Mouse (Mus musculus): ENCODE measurements around the gene Edar. TPM values are rescaled to one million over a fixed set of nuclear protein-coding genes. Genes with fewer than 3 reads are reported as not detected.

Gene Edar
- polyA plus RNA-seq, 1 experiment, result 0.44 TPM

DNA sequence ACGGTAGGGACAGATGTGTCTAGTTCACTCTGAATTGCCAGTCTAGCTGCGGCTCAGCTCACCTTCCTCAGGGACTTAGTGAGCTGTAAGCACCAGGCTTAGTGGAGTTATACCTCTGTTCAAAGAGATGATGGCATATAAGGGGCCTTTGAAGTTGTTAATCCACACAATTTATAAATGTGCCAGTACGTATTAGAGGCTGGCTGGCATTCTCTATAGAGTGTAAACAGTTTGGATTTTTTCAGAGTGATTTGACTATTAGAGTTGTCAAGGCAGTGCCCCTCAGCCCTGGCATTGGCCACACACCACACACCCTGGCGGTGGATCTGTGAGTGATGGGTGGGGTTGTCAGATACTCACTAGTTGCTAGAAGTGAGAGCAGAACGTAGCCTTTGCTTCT lies 58.9 kb downstream of the Edar start:
- H3K4me3 ChIP-seq (ENCODE audit: control insufficient read depth, low read depth, low read length), result no peak overlapping the region
- H3K4me1 ChIP-seq (ENCODE audit: control insufficient read depth, insufficient read depth, low read length), result no peaks in the 10 kb centered on the region
- H3K36me3 ChIP-seq (ENCODE audit: control insufficient read depth, insufficient read depth, low read length), result no peaks in the 10 kb centered on the region
- no peaks in the 10 kb centered on the region for H3K27me3 ChIP-seq (ENCODE audit: control insufficient read depth, insufficient read depth, low read length)
- H3K27ac ChIP-seq (ENCODE audit: control insufficient read depth, insufficient read depth, low read depth, low read length), result no peak overlapping the region
- TF ChIP-seq POLR2A (IDR thresholded peaks at IDR 0.05; ENCODE audit: control insufficient read depth, low read depth, low read length) (no peak), CTCF (IDR thresholded peaks at IDR 0.05; ENCODE audit: control insufficient read depth, insufficient read depth, insufficient replicate concordance, low read depth, low read length) (no peak)

DNA sequence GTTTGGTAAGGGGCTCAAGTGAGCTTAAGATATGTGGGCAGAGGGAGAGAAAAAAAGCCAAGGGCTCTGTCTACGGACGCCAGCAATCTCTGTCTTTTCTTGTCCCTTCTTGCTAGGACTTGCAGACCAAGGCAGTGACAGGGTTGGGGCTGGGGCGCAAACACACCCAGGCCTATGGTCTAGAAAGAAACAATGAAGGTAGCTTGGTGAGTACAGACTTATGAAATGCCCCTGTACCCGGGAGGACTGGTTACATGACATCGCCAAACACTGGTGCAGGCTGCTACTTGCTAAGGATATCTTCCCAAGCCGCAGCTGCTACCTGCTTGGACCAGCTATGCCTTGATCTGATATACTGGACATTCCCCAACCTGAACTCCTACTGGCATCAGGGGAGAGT lies 60.9 kb downstream of the Edar start:
- no peaks in the 10 kb centered on the region for H3K36me3 ChIP-seq (ENCODE audit: control insufficient read depth, insufficient read depth, low read length)
- H3K4me3 ChIP-seq (ENCODE audit: control insufficient read depth, low read depth, low read length), result no peak overlapping the region
- no peaks in the 10 kb centered on the region for H3K4me1 ChIP-seq (ENCODE audit: control insufficient read depth, insufficient read depth, low read length)
- no peaks in the 10 kb centered on the region for H3K27me3 ChIP-seq (ENCODE audit: control insufficient read depth, insufficient read depth, low read length)
- TF ChIP-seq CTCF (IDR thresholded peaks at IDR 0.05; ENCODE audit: control insufficient read depth, insufficient read depth, insufficient replicate concordance, low read depth, low read length) (no peak), POLR2A (IDR thresholded peaks at IDR 0.05; ENCODE audit: control insufficient read depth, low read depth, low read length) (no peak)
- H3K27ac ChIP-seq (ENCODE audit: control insufficient read depth, insufficient read depth, low read depth, low read length), result no peak overlapping the region

DNA sequence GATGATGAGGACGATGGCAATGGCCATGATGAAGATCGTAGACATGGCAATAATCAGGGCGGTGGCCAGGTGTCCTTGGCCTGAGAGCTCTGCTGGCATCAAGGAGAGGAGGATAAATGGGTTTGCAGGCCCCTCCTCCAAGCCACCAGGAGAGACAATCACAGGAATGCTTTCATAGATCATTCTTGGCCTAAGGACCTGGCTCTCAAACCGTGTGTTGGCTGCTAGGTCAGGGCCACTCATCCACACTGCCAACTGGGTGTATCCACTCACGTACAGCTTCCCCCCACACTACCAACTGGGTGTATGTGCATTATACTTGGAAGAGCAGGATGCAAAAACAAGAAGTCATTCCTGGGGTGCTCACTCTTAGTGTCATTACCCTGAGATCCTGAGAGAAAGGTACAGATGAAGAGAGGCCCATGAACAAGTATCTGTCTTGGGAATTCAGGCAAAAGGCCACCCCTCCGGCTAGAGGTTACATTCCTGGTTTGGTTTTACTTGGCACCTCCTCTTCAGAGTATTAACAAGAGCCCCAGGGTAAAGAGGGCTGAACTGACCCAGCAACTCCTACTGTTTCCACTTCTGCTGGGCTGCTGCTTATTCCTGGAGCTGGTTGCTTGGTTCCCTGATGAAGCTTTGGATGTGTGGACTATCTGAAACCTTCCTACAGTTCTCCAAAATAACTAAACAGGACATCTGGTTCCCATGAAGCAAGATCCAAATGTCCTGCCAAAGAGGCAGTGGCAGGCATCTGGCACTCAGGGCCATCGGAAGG lies 64.8 kb downstream of the Edar start:
- no peaks in the 10 kb centered on the region for H3K36me3 ChIP-seq (ENCODE audit: control insufficient read depth, insufficient read depth, low read length)
- H3K27me3 ChIP-seq (ENCODE audit: control insufficient read depth, insufficient read depth, low read length), result no peaks in the 10 kb centered on the region
- TF ChIP-seq CTCF (IDR thresholded peaks at IDR 0.05; ENCODE audit: control insufficient read depth, insufficient read depth, insufficient replicate concordance, low read depth, low read length) (no peak), POLR2A (IDR thresholded peaks at IDR 0.05; ENCODE audit: control insufficient read depth, low read depth, low read length) (no peak)
- 0 out of 2 replicates have a peak overlapping the region, but pooled peaks have one; percentile 31 for H3K27ac ChIP-seq (ENCODE audit: control insufficient read depth, insufficient read depth, low read depth, low read length)
- H3K4me3 ChIP-seq (ENCODE audit: control insufficient read depth, low read depth, low read length), result no peak overlapping the region
- no peaks in the 10 kb centered on the region for H3K4me1 ChIP-seq (ENCODE audit: control insufficient read depth, insufficient read depth, low read length)

DNA sequence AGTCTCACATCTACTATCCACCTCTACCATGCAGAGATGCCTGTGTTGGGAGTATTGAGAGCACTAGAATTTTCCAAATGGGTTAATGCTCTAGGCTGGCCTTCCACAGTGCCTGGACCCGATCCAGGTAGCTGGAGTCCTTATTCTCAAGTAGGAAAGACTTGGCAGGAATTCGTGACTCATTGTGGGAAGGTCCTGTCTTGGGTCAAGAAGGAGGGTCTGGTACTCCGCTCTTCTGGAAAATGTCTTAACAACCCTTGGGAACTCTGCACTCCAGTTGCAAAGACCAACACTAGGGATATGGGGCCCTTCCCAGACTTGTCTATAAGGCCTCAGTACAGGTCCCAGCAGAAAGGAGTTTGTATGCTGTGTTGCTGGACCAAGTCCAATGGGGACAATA lies 66.6 kb downstream of the Edar start:
- Histone ChIP-seq H3K27me3 (ENCODE audit: control insufficient read depth, insufficient read depth, low read length) (no peaks in the 10 kb centered on the region), H3K27ac (ENCODE audit: control insufficient read depth, insufficient read depth, low read depth, low read length) (no peak overlapping the region), H3K4me3 (ENCODE audit: control insufficient read depth, low read depth, low read length) (no peak overlapping the region), H3K36me3 (ENCODE audit: control insufficient read depth, insufficient read depth, low read length) (no peaks in the 10 kb centered on the region), H3K4me1 (ENCODE audit: control insufficient read depth, insufficient read depth, low read length) (no peaks in the 10 kb centered on the region)
- TF ChIP-seq POLR2A (IDR thresholded peaks at IDR 0.05; ENCODE audit: control insufficient read depth, low read depth, low read length), result no peak
- no peak for TF ChIP-seq CTCF (IDR thresholded peaks at IDR 0.05; ENCODE audit: control insufficient read depth, insufficient read depth, insufficient replicate concordance, low read depth, low read length)

DNA sequence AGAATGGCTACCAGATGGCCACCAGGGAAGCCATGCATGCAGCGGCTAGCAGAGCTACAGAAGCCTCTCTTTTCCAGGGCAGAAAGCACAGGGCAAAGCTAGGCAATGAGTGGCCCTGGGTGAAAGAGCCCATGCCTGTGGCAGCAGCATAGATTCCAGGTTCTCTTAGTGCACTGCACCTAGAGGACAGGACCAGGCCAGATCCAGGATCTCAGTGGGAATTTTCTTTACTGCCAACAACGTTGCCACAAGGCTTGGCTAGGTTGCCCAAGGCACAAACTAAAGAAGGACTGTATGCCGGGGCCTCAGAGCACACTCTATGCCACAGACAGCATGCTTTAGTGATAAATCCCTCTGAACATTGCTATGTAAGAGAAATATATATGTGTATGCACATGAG lies 69.1 kb downstream of the Edar start:
- Histone ChIP-seq H3K27me3 (ENCODE audit: control insufficient read depth, insufficient read depth, low read length) (no peaks in the 10 kb centered on the region), H3K27ac (ENCODE audit: control insufficient read depth, insufficient read depth, low read depth, low read length) (no peak overlapping the region), H3K36me3 (ENCODE audit: control insufficient read depth, insufficient read depth, low read length) (no peaks in the 10 kb centered on the region), H3K4me1 (ENCODE audit: control insufficient read depth, insufficient read depth, low read length) (no peaks in the 10 kb centered on the region), H3K4me3 (ENCODE audit: control insufficient read depth, low read depth, low read length) (no peak overlapping the region)
- TF ChIP-seq POLR2A (IDR thresholded peaks at IDR 0.05; ENCODE audit: control insufficient read depth, low read depth, low read length) (no peak), CTCF (IDR thresholded peaks at IDR 0.05; ENCODE audit: control insufficient read depth, insufficient read depth, insufficient replicate concordance, low read depth, low read length) (no peak)

DNA sequence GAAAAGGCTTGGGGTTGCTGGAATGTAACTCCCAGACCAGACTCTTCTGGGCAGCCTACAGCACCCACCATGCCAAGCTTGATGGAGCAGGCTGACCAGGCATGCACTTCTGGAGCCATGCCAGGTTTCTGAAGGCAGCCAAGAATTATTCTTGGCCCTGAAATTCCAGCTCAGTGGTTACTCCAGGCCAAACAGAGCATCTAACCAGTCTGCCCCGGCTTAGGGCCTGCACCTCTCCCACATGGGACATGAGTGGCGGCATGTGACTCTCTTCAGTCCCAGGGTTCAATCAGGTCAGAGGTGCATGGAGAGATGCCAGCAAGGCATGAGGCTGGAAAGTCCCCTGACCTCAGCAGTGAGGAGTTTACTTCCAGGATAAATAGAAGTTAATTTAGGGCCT lies 70.7 kb downstream of the Edar start:
- TF ChIP-seq CTCF (IDR thresholded peaks at IDR 0.05; ENCODE audit: control insufficient read depth, insufficient read depth, insufficient replicate concordance, low read depth, low read length), result no peak
- no peak for TF ChIP-seq POLR2A (IDR thresholded peaks at IDR 0.05; ENCODE audit: control insufficient read depth, low read depth, low read length)
- Histone ChIP-seq H3K36me3 (ENCODE audit: control insufficient read depth, insufficient read depth, low read length) (no peaks in the 10 kb centered on the region), H3K4me1 (ENCODE audit: control insufficient read depth, insufficient read depth, low read length) (no peaks in the 10 kb centered on the region), H3K27ac (ENCODE audit: control insufficient read depth, insufficient read depth, low read depth, low read length) (no peak overlapping the region), H3K27me3 (ENCODE audit: control insufficient read depth, insufficient read depth, low read length) (no peaks in the 10 kb centered on the region), H3K4me3 (ENCODE audit: control insufficient read depth, low read depth, low read length) (no peak overlapping the region)

DNA sequence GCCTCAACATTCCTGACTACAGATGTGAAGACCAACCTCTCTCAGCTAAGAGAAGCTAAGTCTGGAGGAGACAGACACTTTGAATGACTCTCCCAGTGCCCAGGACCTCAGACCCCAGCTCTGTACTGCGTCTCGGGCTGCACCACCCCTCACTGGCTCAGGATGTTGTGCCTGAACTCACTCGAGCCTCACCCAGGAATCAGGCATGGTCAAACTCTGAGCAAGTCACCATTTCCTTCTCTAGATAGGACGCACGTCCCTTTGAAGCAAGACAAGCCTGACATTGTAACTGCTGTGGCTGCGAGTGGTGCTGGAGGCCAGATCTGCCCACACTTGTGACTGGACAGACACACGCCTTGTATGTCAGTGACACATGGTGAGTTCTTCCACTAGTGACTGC lies 73.5 kb downstream of the Edar start:
- Histone ChIP-seq H3K36me3 (ENCODE audit: control insufficient read depth, insufficient read depth, low read length) (no peaks in the 10 kb centered on the region), H3K27ac (ENCODE audit: control insufficient read depth, insufficient read depth, low read depth, low read length) (no peak overlapping the region), H3K4me1 (ENCODE audit: control insufficient read depth, insufficient read depth, low read length) (no peaks in the 10 kb centered on the region), H3K4me3 (ENCODE audit: control insufficient read depth, low read depth, low read length) (no peak overlapping the region), H3K27me3 (ENCODE audit: control insufficient read depth, insufficient read depth, low read length) (no peaks in the 10 kb centered on the region)
- TF ChIP-seq POLR2A (IDR thresholded peaks at IDR 0.05; ENCODE audit: control insufficient read depth, low read depth, low read length), result no peak
- TF ChIP-seq CTCF (IDR thresholded peaks at IDR 0.05; ENCODE audit: control insufficient read depth, insufficient read depth, insufficient replicate concordance, low read depth, low read length), result no peak
